Mouse (Mus musculus) MEL (cell line): ENCODE measurements around the gene Mtnr1b. TPM values are rescaled to one million over a fixed set of nuclear protein-coding genes. Genes with fewer than 3 reads are reported as not detected.

Source experiments
- DNase-seq: peaks from one replicate; pipeline ENCODE4 v3.0.0; 2011; ENCODE audit warnings: low read depth, low spot score
- H3K27ac ChIP-seq: 2 replicates; pipeline ENCODE4 v1.5.1; 2012; ENCODE audit warnings: low read depth, mild to moderate bottlenecking, control low read depth, low read length, moderate library complexity; ENCODE audit not compliant: control insufficient read depth
- H3K27me3 ChIP-seq, 2 experiments: fragments of 150-350 bp in 1 of 2; sonication (generic) in 1 of 2; 2 replicates each; pipeline ENCODE4 v1.6.1; 2012; ENCODE audit warnings: low read length in 2 of 2, mild to moderate bottlenecking in 2 of 2, improper control_type of control experiment in 1 of 2, moderate library complexity in 1 of 2; ENCODE audit not compliant: insufficient read depth in 2 of 2, control insufficient read depth in 1 of 2
- H3K36me3 ChIP-seq, 2 experiments: 2 replicates each; pipeline ENCODE4 v1.6.1; 2012 to 2014; ENCODE audit warnings: low read length in 2 of 2, improper control_type of control experiment in 1 of 2, inconsistent platforms in 1 of 2, mild to moderate bottlenecking in 1 of 2; ENCODE audit not compliant: insufficient read depth in 2 of 2, control insufficient read depth in 1 of 2
- H3K4me1 ChIP-seq, 2 experiments: fragments of 150-350 bp in 1 of 2; sonication (generic) in 1 of 2; 2 replicates each; pipeline ENCODE4 v1.6.1; 2012; ENCODE audit warnings: low read length in 2 of 2, improper control_type of control experiment in 1 of 2, mild to moderate bottlenecking in 1 of 2; ENCODE audit not compliant: insufficient read depth in 2 of 2, control insufficient read depth in 1 of 2
- H3K4me3 ChIP-seq, 2 experiments: fragments of 150-350 bp in 1 of 2; sonication (generic) in 1 of 2; 2 replicates each; pipeline ENCODE4 v1.5.1; 2012; ENCODE audit warnings: low read depth in 2 of 2, low read length in 2 of 2, mild to moderate bottlenecking in 2 of 2, moderate library complexity in 2 of 2, control low read depth in 1 of 2, improper control_type of control experiment in 1 of 2; ENCODE audit not compliant: control insufficient read depth in 1 of 2, insufficient read depth in 1 of 2
- H3K79me2 ChIP-seq: 2 replicates; pipeline ENCODE4 v1.6.1; 2012; ENCODE audit warnings: mild to moderate bottlenecking, low read length, moderate library complexity; ENCODE audit not compliant: control insufficient read depth, poor library complexity, insufficient read depth
- H3K9ac ChIP-seq: 2 replicates; pipeline ENCODE4 v1.6.1; 2012; ENCODE audit warnings: low read depth, mild to moderate bottlenecking, control low read depth, low read length, moderate library complexity; ENCODE audit not compliant: control insufficient read depth, poor library complexity, severe bottlenecking
- H3K9me3 ChIP-seq: fragments of 150-350 bp; sonication (generic); replicated peaks from 2 replicates; pipeline ENCODE4 v1.6.1; 2012; ENCODE audit warnings: mild to moderate bottlenecking, low read length, improper control_type of control experiment, moderate library complexity; ENCODE audit not compliant: insufficient read depth
- BHLHE40 ChIP-seq: IDR thresholded peaks from 2 replicates; pipeline ENCODE4 v1.6.1; 2012; ENCODE audit warnings: low read depth, mild to moderate bottlenecking, inconsistent platforms, low read length, improper control_type of control experiment, borderline replicate concordance
- CHD1 ChIP-seq: IDR thresholded peaks from 2 replicates; pipeline ENCODE4 v1.6.1; 2012; ENCODE audit warnings: low read depth, mild to moderate bottlenecking, inconsistent platforms, low read length, improper control_type of control experiment
- CHD2 ChIP-seq: IDR thresholded peaks from 2 replicates; pipeline ENCODE4 v1.6.1; 2011; ENCODE audit warnings: low read length, improper control_type of control experiment
- E2F4 ChIP-seq: IDR thresholded peaks from 2 replicates; pipeline ENCODE4 v1.6.1; 2011; ENCODE audit warnings: low read depth, low read length, improper control_type of control experiment, borderline replicate concordance
- EP300 ChIP-seq, 2 experiments: IDR thresholded peaks; 2 replicates each; pipeline ENCODE4 v1.6.1; 2011; ENCODE audit warnings: improper control_type of control experiment in 2 of 2, low read length in 2 of 2, low read depth in 1 of 2, mild to moderate bottlenecking in 1 of 2
- ETS1 ChIP-seq: IDR thresholded peaks from 2 replicates; pipeline ENCODE4 v1.6.1; 2012; ENCODE audit warnings: low read depth, mild to moderate bottlenecking, inconsistent platforms, low read length, improper control_type of control experiment, moderate library complexity
- GATA1 ChIP-seq: IDR thresholded peaks from 2 replicates; pipeline ENCODE4 v1.6.1; 2011; ENCODE audit warnings: low read depth, low read length, improper control_type of control experiment
- HCFC1 ChIP-seq: IDR thresholded peaks from 2 replicates; pipeline ENCODE4 v1.6.1; 2012; ENCODE audit warnings: low read depth, mild to moderate bottlenecking, inconsistent platforms, low read length, improper control_type of control experiment, moderate library complexity
- MAX ChIP-seq: IDR thresholded peaks from 2 replicates; pipeline ENCODE4 v1.6.1; 2011; ENCODE audit warnings: low read length, improper control_type of control experiment
- MYB ChIP-seq: IDR thresholded peaks from 2 replicates; pipeline ENCODE4 v1.6.1; 2011; ENCODE audit warnings: mild to moderate bottlenecking, low read depth, low read length, improper control_type of control experiment
- NELFE ChIP-seq: IDR thresholded peaks from 2 replicates; pipeline ENCODE4 v1.6.1; 2011; ENCODE audit warnings: low read depth, low read length, improper control_type of control experiment
- POLR2A ChIP-seq, 2 experiments: IDR thresholded peaks; 2 replicates each; pipeline ENCODE4 v1.6.1; 2011 to 2012; ENCODE audit warnings: low read length in 2 of 2, mild to moderate bottlenecking in 2 of 2, control low read depth in 1 of 2, improper control_type of control experiment in 1 of 2, low read depth in 1 of 2, moderate library complexity in 1 of 2; ENCODE audit not compliant: control insufficient read depth in 1 of 2, insufficient read depth in 1 of 2, poor library complexity in 1 of 2
- POLR2AphosphoS5 ChIP-seq: IDR thresholded peaks from 2 replicates; pipeline ENCODE4 v1.6.1; 2012; ENCODE audit warnings: low read depth, borderline replicate concordance, mild to moderate bottlenecking, inconsistent platforms, low read length, moderate library complexity, mixed read lengths
- RCOR1 ChIP-seq: IDR thresholded peaks from 2 replicates; pipeline ENCODE4 v1.6.1; 2012; ENCODE audit warnings: low read depth, mild to moderate bottlenecking, inconsistent platforms, low read length, improper control_type of control experiment
- SIN3A ChIP-seq: IDR thresholded peaks from 2 replicates; pipeline ENCODE4 v1.6.1; 2012; ENCODE audit warnings: low read length, improper control_type of control experiment, inconsistent platforms
- SMC3 ChIP-seq: IDR thresholded peaks from 2 replicates; pipeline ENCODE4 v1.6.1; 2011; ENCODE audit warnings: low read depth, low read length, improper control_type of control experiment
- TCF12 ChIP-seq: IDR thresholded peaks from 2 replicates; pipeline ENCODE4 v1.6.1; 2014; ENCODE audit warnings: low read depth, mild to moderate bottlenecking, inconsistent platforms, low read length, improper control_type of control experiment, moderate library complexity
- UBTF ChIP-seq: IDR thresholded peaks from 2 replicates; pipeline ENCODE4 v1.6.1; 2012; ENCODE audit warnings: low read depth, mild to moderate bottlenecking, inconsistent platforms, low read length, improper control_type of control experiment, moderate library complexity, borderline replicate concordance; ENCODE audit not compliant: insufficient read depth
- USF1 ChIP-seq: IDR thresholded peaks from 2 replicates; pipeline ENCODE4 v1.6.1; 2014; ENCODE audit warnings: low read depth, mild to moderate bottlenecking, inconsistent platforms, low read length, improper control_type of control experiment, moderate library complexity
- ZC3H11A ChIP-seq: IDR thresholded peaks from 2 replicates; pipeline ENCODE4 v1.6.1; 2012; ENCODE audit warnings: low read depth, mild to moderate bottlenecking, inconsistent platforms, low read length, improper control_type of control experiment
- ZKSCAN1 ChIP-seq: IDR thresholded peaks from 2 replicates; pipeline ENCODE4 v1.6.1; 2012; ENCODE audit warnings: low read depth, mild to moderate bottlenecking, inconsistent platforms, low read length, improper control_type of control experiment, moderate library complexity
- ZMIZ1 ChIP-seq: IDR thresholded peaks from 2 replicates; pipeline ENCODE4 v1.6.1; 2012; ENCODE audit warnings: low read depth, mild to moderate bottlenecking, inconsistent platforms, low read length, improper control_type of control experiment, moderate library complexity
- ZNF384 ChIP-seq: IDR thresholded peaks from 2 replicates; pipeline ENCODE4 v1.6.1; 2012; ENCODE audit warnings: low read depth, mild to moderate bottlenecking, inconsistent platforms, low read length, improper control_type of control experiment
- polyA plus RNA-seq, 2 experiments: library from polyadenylated mRNA; stranded (reverse) in 1 of 2; unstranded in 1 of 2; fragments of >175 nt in 1 of 2; fragments of >200 nt in 1 of 2; gene quantifications; 2 replicates each; pipeline versions ENCODE4 v1.2.1 to v1.2.4; 2012; ENCODE audit warnings: low replicate concordance in 2 of 2, low read depth in 1 of 2; ENCODE audit not compliant: insufficient read length in 2 of 2, insufficient read depth in 1 of 2, missing spikeins in 1 of 2
- total RNA-seq: library from RNA; depleted of rRNA; stranded (reverse); fragments of 300-350 nt; gene quantifications from 2 replicates; pipeline ENCODE4 v1.2.3, GENCODE M21; 2012

Gene Mtnr1b
- total and polyA plus RNA-seq, 3 experiments: not detected

- no peak for TF ChIP-seq ZMIZ1
- TF ChIP-seq ZKSCAN1: no peak
- TF ChIP-seq UBTF: no peak
- no peak for TF ChIP-seq ETS1
- TF ChIP-seq SMC3: peak; percentile 63
- no peak for TF ChIP-seq TCF12
- TF ChIP-seq POLR2AphosphoS5: no peak
- TF ChIP-seq MAX: no peak
- peak; percentile 48; the same call in 1 of the 2 replicates for TF ChIP-seq RCOR1
Measured at GRCm38 (mm10) chr9:15919373-15920005, 45.1 kb upstream of the Mtnr1b start (continued).

GRCm38 (mm10) chr9:15916600-15916999 is 42.2 kb upstream of the Mtnr1b start:
- Histone ChIP-seq H3K4me3 (no peak overlapping the region), H3K79me2 (no peaks in the 10 kb centered on the region), H3K36me3 (peaks cover 0 to 26% of the 10 kb centered on the region in 2 experiments; a peak in 2 of 4 replicates), H3K9me3 (no peaks in the 10 kb centered on the region), H3K27ac (no peak overlapping the region), H3K27me3 (no peaks in the 10 kb centered on the region), H3K9ac (no peak overlapping the region)
- no peak for DNase-seq
- TF ChIP-seq SIN3A (no peak), GATA1 (peak; percentile 81), ZKSCAN1 (no peak), HCFC1 (no peak), MYB (no peak), POLR2A (IDR thresholded peaks at IDR 0.05; ENCODE audit: control insufficient read depth in 1 of 2, insufficient read depth in 1 of 2, low read depth in 1 of 2, low read length in 2 of 2, poor library complexity in 1 of 2) (no peak), POLR2AphosphoS5 (no peak), CHD1 (no peak), TCF12 (peak; percentile 71), RCOR1 (peak; percentile 45; the same call in 1 of the 2 replicates), EP300 (IDR thresholded peaks at IDR 0.05; ENCODE audit: low read depth in 1 of 2, low read length in 2 of 2) (peak in 1 of 2 experiments; percentile 51; a peak in 1 of 4 replicates)
- TF ChIP-seq, all 39 proteins: peak for 4
- H3K4me1 ChIP-seq: peaks cover 19 to 29% of the 10 kb centered on the region in 2 experiments

GRCm38 (mm10) chr9:15912735-15913134 is 38.4 kb upstream of the Mtnr1b start:
- no peak for DNase-seq
- Histone ChIP-seq H3K27me3 (no peaks in the 10 kb centered on the region; a peak in 1 of 4 replicates), H3K27ac (no peak overlapping the region), H3K9me3 (no peaks in the 10 kb centered on the region), H3K4me1 (0 out of 4 replicates have a peak, but pooled peaks cover 0 to 4% of the 10 kb centered on the region in 2 experiments), H3K36me3 (no peaks in the 10 kb centered on the region; a peak in 1 of 4 replicates), H3K9ac (no peak overlapping the region), H3K4me3 (no peak overlapping the region), H3K79me2 (no peaks in the 10 kb centered on the region)
- TF ChIP-seq BHLHE40: no peak
- no peak for TF ChIP-seq UBTF
- no peak for TF ChIP-seq USF1
- TF ChIP-seq NELFE: no peak
- no peak for TF ChIP-seq ZNF384
- TF ChIP-seq SIN3A: no peak
- no peak for TF ChIP-seq CHD2
- TF ChIP-seq EP300 (IDR thresholded peaks at IDR 0.05; ENCODE audit: low read depth in 1 of 2, low read length in 2 of 2): no peak
- no peak for TF ChIP-seq MYB
- no peak for TF ChIP-seq ZKSCAN1
- TF ChIP-seq ZMIZ1: no peak
- no peak for TF ChIP-seq ZC3H11A
- TF ChIP-seq POLR2AphosphoS5: no peak
- TF ChIP-seq E2F4: no peak
- no peak for TF ChIP-seq CHD1
